Mouse (Mus musculus): ENCODE data around the gene Cyp2d12. TPM values are rescaled to one million over a fixed set of nuclear protein-coding genes. Genes with fewer than 3 reads are reported as not detected.
"Not testable (repeated sequence)": the region's sequence is repeated elsewhere in the genome, so short reads cannot be mapped to it uniquely, and the experiment has no call there.

Gene Cyp2d12
- not detected in 2 replicates for polyA plus RNA-seq (2015; fragmentation: Nextera tagmentation; extraction: Ambion mirVana)

DNA sequence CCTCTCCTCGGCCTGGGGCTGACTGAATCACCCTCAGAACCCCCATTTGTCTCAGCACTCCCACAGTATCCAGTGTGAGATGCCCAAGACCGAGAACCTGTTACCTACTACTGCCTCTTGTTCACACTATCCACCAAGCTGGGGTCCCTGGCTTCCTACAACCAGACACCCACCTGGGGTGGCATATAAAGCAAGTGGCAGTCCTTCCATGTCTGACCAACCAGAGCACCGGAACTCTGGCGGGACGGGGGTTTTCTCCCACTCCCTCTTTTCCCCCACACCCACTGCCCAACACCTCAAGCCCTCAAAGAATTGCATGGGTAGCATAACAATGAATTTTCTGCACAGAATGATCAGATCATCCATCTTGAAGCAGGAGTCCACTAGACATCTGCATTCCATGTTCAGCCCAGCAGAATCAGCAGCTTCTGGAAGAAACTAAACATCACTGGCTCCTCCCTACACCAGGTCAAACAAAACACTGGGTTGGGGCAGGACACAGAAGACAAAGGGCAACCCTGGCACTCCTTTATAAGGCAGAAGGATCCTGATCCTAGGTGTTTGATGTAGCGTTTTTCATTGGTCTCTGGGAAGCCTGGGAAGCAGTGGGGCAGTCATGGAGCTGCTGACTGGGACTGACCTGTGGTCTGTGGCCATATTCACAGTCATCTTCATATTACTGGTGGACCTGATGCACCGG, at the start of gene Cyp2d12:
Gene Cyp2d12 (plus strand): TSS at position 542 of the 700 bp plus-strand sequence.
- H3K9me3 ChIP-seq (replicated peaks): 0 out of 2 replicates have a peak, but pooled peaks cover 7% of the 10 kb centered on the region
- no peak within 1 kb of the TSS for H3K27ac ChIP-seq
- no peak for DNase-seq
- H3K27me3 ChIP-seq: no peaks in the 10 kb centered on the region
- no peak within 1 kb of the TSS for H3K4me2 ChIP-seq
- H3K4me3 ChIP-seq (replicated peaks): no peak within 1 kb of the TSS
- no peaks in the 10 kb centered on the region for H3K36me3 ChIP-seq
- no peaks in the 10 kb centered on the region for H3K4me1 ChIP-seq (replicated peaks)
- no peak for ATAC-seq (ENCODE audit: low read depth)
- no peak within 1 kb of the TSS for H3K9ac ChIP-seq
- 52% methylated on average over 7 of the region's 7 CpGs for WGBS (ENCODE audit: insufficient replicate concordance)

DNA sequence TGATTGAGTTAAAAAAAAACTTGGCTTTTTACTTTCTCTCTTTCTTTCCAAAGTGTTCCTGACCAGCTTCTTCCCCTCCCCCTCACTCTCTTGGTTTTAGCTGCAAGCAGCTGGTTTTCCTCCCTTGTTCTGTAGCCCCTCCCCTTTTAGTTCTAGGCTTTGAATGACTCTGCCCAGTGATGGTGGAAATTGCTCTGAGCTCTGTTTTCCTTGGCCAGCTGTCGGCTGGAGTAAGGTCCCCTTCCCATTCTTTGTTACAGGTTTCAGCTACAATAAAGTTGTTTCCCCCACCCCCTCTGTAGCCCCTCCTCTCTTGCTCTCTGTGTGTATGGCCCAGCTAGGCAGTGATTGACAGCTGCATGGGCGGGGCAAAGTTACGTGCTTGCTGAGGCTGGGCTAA, 47.9 kb upstream of the Cyp2d12 start:
- Histone ChIP-seq H3K27me3 (no peaks in the 10 kb centered on the region), H3K4me1 (replicated peaks) (no peaks in the 10 kb centered on the region), H3K36me3 (no peaks in the 10 kb centered on the region), H3K4me2 (no peak overlapping the region), H3K4me3 (replicated peaks) (no peak overlapping the region), H3K9me3 (replicated peaks) (no peaks in the 10 kb centered on the region; the same call in 1 of the 2 replicates), H3K9ac (no peak overlapping the region), H3K27ac (no peak overlapping the region)
- ATAC-seq (ENCODE audit: low read depth): no peak
- DNase-seq: no peak
- 41% methylated on average over 3 of the region's 3 CpGs for WGBS (ENCODE audit: insufficient replicate concordance)

DNA sequence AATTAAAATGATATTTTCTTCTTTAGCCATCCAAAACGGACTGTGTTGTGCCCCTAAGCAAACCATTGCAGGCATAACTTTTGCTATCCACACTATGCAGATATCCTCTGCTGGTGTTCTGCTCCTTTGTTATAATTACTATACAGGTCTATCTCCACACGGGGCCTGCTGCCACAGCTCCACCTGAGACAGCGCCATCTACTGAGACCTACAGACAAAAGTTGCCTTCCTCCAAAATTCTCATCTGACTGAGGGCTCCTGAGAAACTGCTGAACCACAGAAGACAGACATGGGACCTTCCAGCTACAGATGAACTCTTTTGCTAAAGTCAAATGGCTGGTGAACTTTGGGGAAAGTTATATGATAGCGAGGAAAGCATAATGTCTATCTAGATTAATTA, 47.1 kb upstream of the Cyp2d12 start:
- H3K9ac ChIP-seq; H3K4me3 ChIP-seq (replicated peaks); H3K36me3 ChIP-seq; ATAC-seq (ENCODE audit: low read depth); H3K4me1 ChIP-seq (replicated peaks); H3K9me3 ChIP-seq (replicated peaks); H3K4me2 ChIP-seq; H3K27me3 ChIP-seq; H3K27ac ChIP-seq; DNase-seq: not testable (repeated sequence)
- WGBS (ENCODE audit: insufficient replicate concordance): 32% methylated on average over 4 of the region's 4 CpGs

DNA sequence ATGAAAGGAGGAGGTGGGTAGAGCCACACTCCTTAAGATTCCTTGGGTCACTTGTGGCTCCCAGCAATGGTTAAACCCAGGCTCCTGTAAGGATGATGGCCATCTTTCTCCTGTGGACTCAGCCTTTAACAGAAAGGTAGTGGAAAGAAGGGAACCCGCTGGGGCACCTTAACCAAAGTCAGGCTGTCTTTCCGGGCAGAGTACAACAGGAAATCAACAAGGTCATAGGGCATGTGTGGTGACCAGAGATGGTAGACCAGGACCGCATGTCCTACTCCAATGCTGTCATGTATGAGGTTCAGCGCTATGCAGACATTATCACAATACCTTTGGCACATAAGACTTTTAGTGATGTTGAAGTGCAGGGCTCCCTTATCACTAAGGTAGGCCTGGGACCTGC, 45.4 kb upstream of the Cyp2d12 start:
- H3K4me3 ChIP-seq (replicated peaks); ATAC-seq (ENCODE audit: low read depth); H3K36me3 ChIP-seq; H3K9ac ChIP-seq; H3K27me3 ChIP-seq; H3K27ac ChIP-seq; H3K4me1 ChIP-seq (replicated peaks); DNase-seq; H3K9me3 ChIP-seq (replicated peaks); H3K4me2 ChIP-seq: not testable (repeated sequence)
- 61% methylated on average over 4 of the region's 4 CpGs for WGBS (ENCODE audit: insufficient replicate concordance)

DNA sequence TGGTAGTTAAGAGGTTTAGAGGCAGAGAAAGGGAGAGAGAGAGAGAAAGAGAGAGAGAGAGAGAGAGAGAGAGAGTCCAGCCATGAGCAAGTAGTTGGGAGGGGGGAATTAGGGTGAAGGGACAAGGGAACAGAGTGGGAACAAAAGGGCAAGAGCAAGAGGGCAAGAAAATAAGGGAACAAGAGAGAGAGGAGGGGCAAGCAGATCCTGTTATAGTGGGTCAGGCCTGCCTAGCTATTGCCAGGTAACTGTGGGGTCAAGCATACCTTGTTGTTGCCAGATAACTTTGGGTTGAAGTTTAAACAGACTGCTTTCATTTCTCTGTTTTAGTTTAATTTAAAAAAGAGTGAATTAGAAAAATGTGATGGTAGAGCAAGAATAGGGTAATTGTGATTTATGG, 44.4 kb upstream of the Cyp2d12 start:
- H3K9me3 ChIP-seq (replicated peaks); H3K27ac ChIP-seq; H3K4me1 ChIP-seq (replicated peaks); H3K27me3 ChIP-seq; ATAC-seq (ENCODE audit: low read depth); H3K36me3 ChIP-seq; H3K4me3 ChIP-seq (replicated peaks); H3K4me2 ChIP-seq; H3K9ac ChIP-seq; DNase-seq: not testable (repeated sequence)

DNA sequence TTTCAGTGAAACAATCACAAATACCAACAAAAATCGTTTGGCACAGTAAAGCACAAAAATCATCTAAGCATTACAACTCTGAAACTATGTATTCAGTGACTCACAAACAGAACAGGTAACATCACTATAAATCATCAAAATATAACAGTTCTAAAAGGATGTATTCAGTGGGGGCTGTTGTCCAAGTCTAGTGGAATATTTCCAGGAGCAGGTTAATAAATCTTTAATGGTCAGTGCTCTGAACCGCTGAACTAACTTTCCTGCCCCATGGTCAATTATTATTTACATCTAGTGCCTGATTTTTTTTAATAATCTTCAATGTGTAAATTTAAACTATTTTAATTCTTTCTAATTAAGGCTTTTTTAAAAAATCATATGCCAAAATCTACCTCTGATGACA, 42.8 kb upstream of the Cyp2d12 start:
- not testable (repeated sequence) for DNase-seq; ATAC-seq (ENCODE audit: low read depth); H3K27ac ChIP-seq; H3K9me3 ChIP-seq (replicated peaks); H3K36me3 ChIP-seq; H3K9ac ChIP-seq; H3K27me3 ChIP-seq; H3K4me3 ChIP-seq (replicated peaks); H3K4me1 ChIP-seq (replicated peaks); H3K4me2 ChIP-seq
- 45% methylated on average over 2 of the region's 2 CpGs for WGBS (ENCODE audit: insufficient replicate concordance)

DNA sequence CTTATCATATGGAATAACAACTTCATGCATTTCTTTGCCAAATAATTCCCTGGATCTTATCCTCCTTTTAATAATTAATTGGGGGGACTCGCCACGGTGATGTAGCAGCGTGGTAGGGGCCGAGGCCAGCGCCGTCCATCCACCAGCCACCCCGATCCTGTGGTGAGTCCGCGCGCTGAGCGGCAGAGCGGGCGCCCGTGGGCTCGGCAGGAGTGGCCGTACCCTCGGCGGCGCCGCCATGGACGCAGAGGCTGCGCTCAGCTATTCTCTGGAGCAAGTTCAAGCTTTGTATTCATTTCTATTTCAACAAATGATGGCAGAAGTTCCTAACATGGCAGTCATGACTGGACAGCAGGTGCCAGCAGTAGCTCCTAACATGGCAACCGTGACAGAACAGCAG, 38.7 kb upstream of the Cyp2d12 start:
- not testable (repeated sequence) for H3K9ac ChIP-seq; H3K9me3 ChIP-seq (replicated peaks); H3K4me1 ChIP-seq (replicated peaks); H3K27ac ChIP-seq; ATAC-seq (ENCODE audit: low read depth); DNase-seq; H3K4me3 ChIP-seq (replicated peaks); H3K4me2 ChIP-seq; H3K27me3 ChIP-seq; H3K36me3 ChIP-seq
- 79% methylated on average over 23 of the region's 23 CpGs for WGBS (ENCODE audit: insufficient replicate concordance)

DNA sequence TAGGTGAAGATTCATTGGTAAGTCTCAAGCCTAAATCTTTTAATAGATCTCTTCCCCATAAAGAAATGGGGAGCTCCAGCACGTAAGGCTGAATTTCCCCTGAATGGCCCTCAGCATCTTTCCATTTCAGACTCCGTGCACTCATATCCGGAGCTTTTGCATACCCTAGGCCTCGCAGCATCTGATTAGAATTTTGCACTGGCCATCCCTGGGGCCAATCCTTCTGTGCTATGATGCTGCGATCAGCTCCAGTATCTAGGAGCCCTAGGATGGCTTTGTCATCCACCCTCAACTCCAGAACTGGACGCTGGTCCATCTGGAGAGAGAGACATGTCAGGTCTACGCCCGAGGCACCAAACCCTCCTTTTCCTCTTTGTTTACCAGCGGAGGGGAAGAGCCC, 27.5 kb upstream of the Cyp2d12 start:
- DNase-seq; H3K9me3 ChIP-seq (replicated peaks); H3K9ac ChIP-seq; H3K27me3 ChIP-seq; H3K4me1 ChIP-seq (replicated peaks); H3K4me2 ChIP-seq; H3K27ac ChIP-seq; H3K36me3 ChIP-seq; H3K4me3 ChIP-seq (replicated peaks); ATAC-seq (ENCODE audit: low read depth): not testable (repeated sequence)
- 76% methylated on average over 7 of the region's 9 CpGs for WGBS (ENCODE audit: insufficient replicate concordance)

DNA sequence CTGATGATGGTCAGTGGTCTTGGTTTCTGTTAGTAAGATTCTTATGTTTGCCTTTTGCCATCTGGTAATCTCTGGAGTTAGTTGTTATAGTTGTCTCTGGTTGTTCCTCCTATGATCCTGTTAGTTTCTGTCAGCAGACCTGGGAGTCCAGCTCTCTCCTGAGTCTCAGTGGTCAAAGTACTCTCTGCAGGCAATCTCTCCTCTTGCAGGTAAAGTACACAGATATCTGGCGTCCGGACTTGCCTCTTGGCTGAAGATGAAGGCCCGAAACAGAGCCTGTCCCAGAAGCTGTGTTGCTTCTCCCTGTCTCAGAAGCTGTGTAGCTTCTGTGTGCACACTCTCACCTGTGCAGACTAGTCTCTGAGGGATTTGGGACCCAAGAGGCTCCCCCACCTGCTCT, 22.2 kb upstream of the Cyp2d12 start:
- H3K27me3 ChIP-seq; H3K4me2 ChIP-seq; H3K4me3 ChIP-seq (replicated peaks); ATAC-seq (ENCODE audit: low read depth); H3K4me1 ChIP-seq (replicated peaks); H3K9ac ChIP-seq; H3K27ac ChIP-seq; DNase-seq; H3K36me3 ChIP-seq; H3K9me3 ChIP-seq (replicated peaks): not testable (repeated sequence)
- WGBS (ENCODE audit: insufficient replicate concordance): 71% methylated on average over 3 of the region's 3 CpGs

DNA sequence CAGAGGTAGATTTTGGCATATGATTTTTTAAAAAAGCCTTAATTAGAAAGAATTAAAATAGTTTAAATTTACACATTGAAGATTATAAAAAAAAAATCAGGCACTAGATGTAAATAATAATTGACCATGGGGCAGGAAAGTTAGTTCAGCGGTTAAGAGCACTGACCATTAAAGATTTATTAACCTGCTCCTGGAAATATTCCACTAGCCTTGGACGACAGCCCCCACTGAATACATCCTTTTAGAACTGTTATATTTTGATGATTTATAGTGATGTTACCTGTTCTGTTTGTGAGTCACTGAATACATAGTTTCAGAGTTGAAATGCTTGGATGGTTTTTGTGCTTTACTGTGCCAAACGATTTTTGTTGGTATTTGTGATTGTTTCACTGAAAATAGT, 11.9 kb upstream of the Cyp2d12 start:
- 52% methylated on average over 3 of the region's 3 CpGs for WGBS (ENCODE audit: insufficient replicate concordance)
- H3K27ac ChIP-seq; ATAC-seq (ENCODE audit: low read depth); H3K27me3 ChIP-seq; H3K36me3 ChIP-seq; H3K4me1 ChIP-seq (replicated peaks); H3K4me3 ChIP-seq (replicated peaks); DNase-seq; H3K9me3 ChIP-seq (replicated peaks); H3K4me2 ChIP-seq; H3K9ac ChIP-seq: not testable (repeated sequence)

DNA sequence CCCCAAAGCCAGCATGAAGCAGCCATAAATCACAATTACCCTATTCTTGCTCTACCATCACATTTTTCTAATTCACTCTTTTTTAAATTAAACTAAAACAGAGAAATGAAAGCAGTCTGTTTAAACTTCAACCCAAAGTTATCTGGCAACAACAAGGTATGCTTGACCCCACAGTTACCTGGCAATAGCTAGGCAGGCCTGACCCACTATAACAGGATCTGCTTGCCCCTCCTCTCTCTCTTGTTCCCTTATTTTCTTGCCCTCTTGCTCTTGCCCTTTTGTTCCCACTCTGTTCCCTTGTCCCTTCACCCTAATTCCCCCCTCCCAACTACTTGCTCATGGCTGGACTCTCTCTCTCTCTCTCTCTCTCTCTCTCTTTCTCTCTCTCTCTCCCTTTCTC, 10.3 kb upstream of the Cyp2d12 start:
- H3K27ac ChIP-seq; DNase-seq; H3K9ac ChIP-seq; H3K36me3 ChIP-seq; H3K27me3 ChIP-seq; H3K4me2 ChIP-seq; H3K4me1 ChIP-seq (replicated peaks); H3K4me3 ChIP-seq (replicated peaks); ATAC-seq (ENCODE audit: low read depth); H3K9me3 ChIP-seq (replicated peaks): not testable (repeated sequence)

DNA sequence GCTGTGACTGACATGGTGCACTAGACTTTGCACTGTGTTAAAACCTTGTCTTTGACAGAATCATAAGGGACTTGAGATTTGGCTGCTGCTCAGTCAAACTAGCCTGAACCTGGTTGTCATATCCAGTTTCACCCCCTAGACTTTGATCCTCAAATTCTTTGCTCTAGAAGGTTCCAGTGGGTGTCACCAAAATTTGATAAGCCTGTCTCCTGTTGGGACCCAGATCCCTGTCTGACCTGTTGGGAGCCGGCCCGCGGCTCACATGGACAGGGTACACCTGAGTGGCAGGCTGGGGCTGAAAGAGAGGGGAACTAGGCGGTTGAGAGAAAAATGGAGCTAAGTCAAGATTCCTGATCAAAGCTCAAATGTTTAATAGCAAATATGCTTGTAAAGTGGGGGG, 7.1 kb upstream of the Cyp2d12 start:
- not testable (repeated sequence) for H3K27ac ChIP-seq; H3K4me2 ChIP-seq; ATAC-seq (ENCODE audit: low read depth); H3K4me3 ChIP-seq (replicated peaks); H3K27me3 ChIP-seq; DNase-seq; H3K9ac ChIP-seq; H3K9me3 ChIP-seq (replicated peaks); H3K4me1 ChIP-seq (replicated peaks); H3K36me3 ChIP-seq
- 77% methylated on average over 4 of the region's 4 CpGs for WGBS (ENCODE audit: insufficient replicate concordance)
